Mouse (Mus musculus): ENCODE measurements at regions not wholly inside any gene's neighbourhood (a gene's known extent, or its start where the extent isn't known, plus 50 kb on each side); places are given as distances from the start of the nearest gene placed in this dataset.

DNA sequence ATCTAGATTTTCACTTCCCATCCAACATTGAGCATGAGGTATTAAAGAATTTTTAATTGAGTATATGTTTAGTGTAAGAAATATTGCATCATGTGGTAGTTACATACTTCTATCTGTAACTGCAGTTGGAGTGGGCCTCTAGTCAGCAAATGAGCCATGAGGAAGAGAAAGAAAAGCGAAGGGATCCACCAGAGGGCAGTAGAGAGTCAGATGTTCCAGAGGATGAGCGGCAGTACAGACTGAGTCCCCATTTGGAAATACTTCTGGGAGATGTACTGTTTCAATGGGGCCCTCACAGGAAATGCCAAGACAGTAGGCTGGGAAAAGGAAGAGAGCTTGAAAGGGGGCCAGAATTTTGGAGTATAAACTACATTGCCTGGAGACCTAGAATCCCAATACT, 221.2 kb downstream of the Myh15 start:
- peak in 1 of 2 experiments; percentile 44 for DNase-seq (ENCODE audit: low spot score in 2 of 2)

DNA sequence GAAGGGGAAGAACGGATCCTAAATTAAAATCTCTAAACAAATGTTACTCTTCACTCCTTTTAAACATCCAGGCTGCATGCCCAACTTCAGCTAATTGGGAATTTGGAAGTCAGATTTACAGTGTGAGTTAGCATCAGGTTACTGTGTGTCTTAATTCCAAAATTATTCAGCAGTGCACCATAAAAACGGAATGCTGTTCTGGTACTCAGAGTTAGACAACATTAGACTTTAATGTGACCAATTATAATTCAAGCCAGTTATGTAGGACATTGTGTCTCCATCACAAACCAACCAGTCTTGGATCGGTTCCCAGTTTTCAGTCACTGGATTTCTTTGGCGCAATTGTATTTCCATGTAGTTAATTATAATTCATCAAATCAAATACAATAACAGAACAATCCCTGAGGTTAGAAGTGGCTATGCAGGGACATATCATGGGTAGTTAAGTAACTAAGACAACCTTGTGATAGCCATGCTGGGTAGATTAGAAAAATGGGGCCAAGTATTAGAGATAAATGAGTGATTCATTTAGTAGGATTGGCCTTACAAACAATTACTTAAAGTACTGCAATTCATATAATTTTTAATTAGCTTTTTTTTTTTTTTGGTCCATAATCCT, 230.9 kb downstream of the Myh15 start:
- no peak for DNase-seq (ENCODE audit: low spot score in 2 of 2)

DNA sequence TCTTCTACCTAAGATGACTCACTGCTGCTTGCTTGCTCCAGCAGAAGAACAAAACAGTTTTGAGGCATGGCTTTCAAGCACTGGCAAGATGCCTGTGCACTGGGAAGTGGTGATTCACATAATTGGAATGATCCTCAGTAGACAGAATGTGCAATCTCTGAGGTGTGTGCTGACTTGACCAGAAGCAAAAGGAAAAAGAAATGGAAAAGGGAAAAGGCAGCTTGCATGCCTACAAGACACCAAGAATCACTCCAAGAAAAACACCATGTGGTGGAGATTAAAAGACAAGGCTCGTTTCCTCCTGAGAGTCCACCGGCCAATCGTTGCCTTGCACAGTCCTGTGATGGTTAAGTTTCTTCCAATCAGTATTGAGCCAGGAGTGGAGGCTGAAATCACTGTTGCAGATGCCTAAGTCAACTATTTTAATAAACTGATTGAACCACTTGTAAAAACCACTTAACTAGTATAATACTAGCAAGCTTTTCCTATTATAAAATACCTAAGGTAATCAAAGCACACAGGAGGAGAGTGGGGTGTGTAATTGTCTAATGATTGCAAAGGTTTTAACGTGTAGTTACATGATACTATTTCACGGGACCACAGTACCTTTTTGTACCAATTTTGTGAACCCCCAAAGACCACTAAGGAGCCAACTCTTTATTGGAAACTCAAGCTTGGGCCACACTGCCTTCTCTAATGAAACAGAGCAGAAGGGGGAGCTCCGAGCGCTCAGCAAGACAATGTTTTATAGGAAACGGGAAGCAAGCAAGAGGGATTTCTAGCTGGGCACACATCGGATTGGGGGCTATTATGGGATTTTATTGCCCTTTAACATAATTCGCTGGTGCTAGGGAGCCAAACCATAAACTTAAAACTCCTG, 232.2 kb downstream of the Myh15 start:
- DNase-seq (ENCODE audit: low spot score in 2 of 2), result peak; percentile 33 to 37

DNA sequence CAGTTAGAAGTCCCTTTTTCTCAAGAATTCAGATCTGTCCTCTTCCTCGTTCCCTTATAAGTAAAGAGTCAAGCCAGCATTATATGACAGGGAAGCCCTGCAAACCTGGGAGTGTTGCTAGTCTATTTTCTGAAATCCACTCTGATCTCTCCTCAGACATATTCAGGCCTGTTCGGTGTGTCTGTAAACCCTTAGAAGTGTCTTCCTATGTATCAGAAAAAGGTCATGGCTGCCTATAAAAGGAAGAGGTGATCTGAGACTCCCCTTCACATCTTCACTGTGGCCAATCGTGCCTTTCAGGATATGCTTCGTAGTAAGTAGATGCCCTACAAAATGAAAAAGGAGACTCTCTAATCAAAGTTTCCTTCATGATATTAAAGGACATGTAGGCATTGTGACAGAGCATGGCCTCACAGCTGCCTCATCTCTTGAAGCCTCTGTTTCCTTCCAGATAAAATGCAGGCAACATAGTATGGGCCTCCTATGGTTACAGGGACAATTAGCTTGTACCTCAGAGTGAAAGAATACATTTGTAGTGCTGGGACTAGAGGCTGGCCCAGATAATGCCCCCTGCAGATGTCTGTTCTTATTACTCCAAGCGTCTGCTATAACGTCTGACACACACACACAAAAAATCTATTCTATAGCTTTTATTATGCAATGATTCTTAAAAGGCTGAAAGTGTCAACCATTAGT, 246.5 kb downstream of the Myh15 start:
- no peak for DNase-seq (ENCODE audit: low spot score in 2 of 2)

DNA sequence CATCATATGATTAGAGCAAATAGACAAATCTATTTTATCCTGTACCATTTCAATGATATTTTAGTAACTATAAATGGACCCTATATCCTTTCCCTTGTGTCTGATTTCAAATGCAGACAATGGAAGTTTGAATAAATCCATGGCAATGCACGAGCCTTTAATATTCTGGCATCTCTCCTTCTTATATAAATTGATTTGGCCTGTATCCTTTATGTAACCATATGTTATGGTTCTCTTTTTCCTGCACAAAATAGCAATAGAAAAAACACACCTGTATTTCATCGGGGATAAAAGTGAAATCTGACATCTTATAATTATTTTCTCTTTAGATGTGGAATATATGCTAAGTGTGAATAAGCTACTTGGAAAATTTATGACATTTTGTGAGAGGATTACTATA, 247.1 kb downstream of the Myh15 start:
- DNase-seq (ENCODE audit: low spot score in 2 of 2), result no peak

DNA sequence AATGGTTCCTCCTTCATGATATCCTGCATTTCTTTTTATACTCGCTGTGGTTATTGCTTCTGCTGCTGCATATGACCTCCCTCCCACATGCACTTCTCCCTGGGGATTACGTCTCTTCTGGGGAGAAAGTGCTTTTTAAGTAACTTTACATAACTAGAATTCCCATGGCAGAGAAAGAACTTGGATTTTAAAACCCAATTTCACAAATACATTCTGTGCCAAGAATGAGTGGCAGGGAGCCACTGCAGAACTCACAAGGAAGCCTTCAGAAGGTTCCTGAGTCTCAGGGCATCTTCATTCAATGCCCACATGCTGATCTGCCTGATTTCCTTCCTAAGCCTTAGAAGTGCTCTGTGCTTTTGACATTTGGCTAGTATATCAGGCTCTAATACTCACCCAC, 259.8 kb downstream of the Myh15 start:
- no peak for DNase-seq (ENCODE audit: low spot score in 2 of 2)

DNA sequence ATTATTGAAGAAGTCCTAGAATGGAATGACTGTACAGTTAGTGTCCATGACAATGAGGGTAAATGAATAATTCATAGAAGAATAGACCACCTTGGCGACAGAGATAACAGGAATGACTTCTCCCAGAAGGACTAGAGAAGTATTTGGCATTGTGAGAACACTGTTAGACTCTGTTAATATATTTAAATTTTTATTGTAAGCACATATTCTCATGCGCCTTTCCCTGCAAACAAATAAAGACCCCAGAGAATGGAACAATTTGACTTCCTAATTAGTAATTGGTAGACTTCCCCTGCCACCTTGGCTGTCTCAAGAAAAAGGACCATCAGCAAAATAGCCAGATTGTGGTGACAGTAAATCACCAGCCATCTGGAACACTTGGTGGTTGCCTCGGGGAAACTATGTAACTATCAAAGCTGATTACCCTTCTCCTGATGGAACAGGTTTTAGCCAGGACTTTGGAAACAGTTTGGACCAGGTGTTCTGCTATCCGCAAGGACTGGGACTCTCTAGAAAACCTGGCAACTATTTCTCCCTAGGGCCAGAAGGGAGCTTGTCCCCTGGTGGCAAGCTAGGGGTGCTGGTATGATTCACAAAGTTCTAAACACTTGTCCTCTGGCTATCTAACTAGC, 261.9 kb downstream of the Myh15 start:
- DNase-seq (ENCODE audit: low spot score in 2 of 2), result no peak

DNA sequence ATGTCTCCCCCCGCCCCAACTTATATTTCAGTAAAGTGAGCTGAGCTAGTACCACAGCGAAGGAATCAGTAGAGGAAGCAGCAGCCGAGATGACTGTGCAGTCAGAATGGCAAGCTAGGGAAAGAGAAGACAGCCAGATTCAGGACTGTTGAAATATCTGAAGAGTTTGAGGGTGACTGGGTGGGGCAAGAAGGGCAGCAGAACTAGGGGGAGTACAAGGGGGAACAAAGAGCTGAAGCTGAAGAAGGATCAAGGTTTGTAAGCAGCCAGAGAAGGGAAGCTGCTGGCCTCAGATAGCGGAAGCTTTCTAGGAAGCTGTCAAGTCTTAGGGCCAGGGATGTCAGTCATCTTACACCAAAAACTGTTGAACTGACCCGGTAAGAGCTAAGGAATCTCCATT, 262.5 kb downstream of the Myh15 start:
- DNase-seq (ENCODE audit: low spot score in 2 of 2), result no peak

DNA sequence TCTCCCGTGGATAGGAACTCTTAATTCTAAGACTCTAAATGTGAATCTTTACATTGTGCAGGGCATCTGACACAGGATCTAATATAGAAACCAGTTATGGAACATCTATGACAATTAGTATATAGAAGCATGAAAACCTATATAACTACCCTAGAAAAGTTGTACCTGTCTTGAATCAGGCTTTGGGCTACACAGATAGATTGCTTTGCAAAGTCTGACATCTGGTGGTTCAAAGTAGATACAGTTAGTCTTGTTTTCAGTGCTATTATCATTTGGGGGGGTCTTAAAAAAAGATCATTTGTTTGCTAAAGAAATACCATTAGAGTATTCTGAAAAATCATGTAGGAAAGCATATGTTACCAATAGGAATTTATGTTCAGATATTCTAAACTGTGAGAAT, 264.7 kb downstream of the Myh15 start:
- DNase-seq (ENCODE audit: low spot score in 2 of 2), result no peak

DNA sequence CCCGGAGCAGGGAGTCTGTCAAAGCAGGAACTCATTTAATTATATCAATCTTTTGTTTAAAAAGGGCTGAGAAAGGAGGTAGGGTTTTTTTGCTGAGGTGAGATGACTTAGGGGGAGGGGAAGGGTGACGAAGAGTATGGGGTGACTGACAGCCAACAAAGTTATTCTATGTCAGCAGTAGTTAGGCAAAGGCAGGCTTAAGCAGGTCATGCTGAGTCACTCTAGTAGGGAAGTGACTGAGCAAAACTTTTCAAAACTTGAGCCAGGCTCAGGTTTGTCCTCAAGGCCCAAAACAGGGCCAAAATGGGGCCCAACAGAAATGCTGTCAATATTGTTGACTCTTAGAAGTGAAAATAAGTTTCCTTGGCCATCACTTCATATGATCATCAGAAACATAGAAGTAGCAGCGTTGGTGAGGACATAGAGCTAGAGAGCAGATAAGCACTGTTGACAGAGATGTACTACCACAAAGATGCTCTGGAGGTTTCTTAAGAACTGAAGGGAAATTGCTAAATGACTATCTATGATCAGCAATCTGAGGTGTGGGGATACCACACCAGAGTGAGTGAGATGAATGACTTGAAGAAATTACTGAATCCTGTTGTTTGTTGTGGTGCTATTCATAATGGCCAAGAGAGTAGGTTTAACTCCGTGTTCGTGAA, 273.6 kb downstream of the Myh15 start:
- DNase-seq (ENCODE audit: low spot score in 2 of 2), result no peak

DNA sequence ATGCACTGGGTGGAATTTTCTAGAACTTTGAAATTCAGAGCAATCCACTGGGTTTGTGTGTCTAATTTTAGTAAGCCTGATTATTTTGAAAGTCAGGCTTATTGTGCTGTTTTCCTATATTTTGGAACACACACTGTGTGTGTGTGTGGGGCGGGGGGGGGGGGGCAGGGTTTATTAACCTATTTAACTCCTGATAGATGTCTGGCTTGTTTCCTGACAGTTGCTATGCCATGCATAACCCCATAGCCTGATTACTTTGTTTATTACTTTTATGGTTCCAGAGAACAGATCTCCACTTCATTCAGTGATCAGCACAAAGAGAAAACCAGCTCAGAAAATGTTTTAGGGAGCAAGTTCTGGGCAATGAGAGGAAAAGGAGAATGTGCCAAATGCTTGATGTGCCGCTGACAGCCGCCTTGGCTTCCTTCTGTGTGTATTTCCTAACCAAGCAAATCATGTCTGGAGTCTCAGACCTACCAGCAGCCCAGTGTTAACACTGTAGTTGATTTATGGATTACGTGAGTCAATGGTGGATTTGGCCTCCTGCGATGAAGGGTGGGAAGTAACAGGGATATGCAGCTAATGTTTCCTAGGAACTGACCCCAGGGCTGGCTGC, 274.9 kb downstream of the Myh15 start:
- peak in 1 of 2 experiments; percentile 13 for DNase-seq (ENCODE audit: low spot score in 2 of 2)

DNA sequence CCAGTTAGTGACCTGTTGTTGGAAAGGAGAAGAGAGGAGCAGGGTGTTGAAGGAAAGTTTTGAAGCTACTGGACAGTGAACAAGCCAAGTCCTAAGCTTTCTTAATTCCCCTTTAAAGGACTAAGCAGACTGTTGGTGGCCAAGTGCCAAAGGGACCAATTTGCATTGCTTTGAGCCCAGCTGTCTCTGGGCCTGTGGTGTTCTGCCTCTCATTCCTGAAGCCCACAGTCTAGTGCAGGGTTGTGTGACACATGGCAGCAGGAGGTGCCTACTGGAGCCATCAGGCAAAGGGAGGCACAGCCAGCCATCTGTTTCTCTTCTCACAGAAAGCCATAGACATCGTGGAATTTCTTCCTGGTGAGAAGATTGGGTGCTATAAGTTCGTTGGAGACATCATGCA, 278.6 kb downstream of the Myh15 start:
- peak; percentile 9 to 12 for DNase-seq (ENCODE audit: low spot score in 2 of 2)

DNA sequence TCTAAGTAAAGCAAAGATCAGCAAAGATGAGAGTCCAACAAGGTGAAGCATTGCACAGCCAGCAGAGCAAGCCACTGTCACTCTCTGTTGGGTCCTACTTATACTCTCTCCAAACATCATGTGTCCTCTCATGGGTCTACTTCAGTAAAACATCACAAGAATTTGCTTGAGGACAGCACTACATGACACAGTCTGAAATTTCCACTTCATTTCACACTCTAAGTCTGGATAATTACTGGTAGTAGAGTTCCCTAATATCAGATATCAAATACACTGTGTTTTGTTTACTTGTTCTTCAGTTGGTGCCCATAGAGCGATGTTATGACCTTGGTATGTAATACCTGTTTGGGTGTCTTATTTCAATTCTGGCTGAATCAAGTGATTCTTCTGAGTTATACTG, 280.7 kb downstream of the Myh15 start:
- DNase-seq (ENCODE audit: low spot score in 2 of 2), result no peak

DNA sequence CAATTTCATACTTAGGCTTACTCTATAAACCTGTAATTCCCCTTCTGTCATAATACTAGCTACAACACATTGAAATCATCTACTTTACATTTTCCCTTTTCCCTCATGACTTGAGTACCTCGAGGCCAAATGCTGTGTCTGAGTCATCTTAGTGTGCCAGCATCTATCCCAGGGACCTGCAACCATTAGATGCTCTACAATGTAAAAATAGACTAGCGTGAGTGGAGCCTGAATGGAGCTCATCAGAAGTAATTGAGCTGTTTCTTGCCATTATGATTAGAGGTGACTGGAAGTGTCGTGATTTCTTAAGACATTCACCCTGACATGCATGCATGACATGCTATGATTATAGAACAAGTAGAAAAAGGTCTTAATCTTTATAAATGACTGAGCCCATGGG, 301.1 kb downstream of the Myh15 start:
- DNase-seq (ENCODE audit: low spot score in 2 of 2), result no peak

DNA sequence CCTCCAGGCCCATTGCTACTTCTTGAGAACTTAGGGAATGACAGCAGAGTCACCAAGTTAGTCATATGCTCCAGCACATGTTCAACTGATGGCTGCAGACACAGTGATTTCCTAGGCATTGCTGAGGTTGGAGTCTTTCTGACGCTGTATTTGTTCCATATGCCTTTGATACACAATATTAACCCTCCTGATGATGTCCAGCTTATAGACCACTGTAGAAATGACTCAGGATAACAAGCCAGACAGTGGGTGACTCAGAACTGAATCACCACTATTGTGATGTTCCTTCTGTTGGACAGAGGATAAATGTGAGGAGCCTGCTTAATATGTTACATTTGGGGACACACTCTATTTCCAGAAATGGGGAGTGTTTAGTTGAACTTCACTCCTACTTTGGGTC, 304.4 kb downstream of the Myh15 start:
- DNase-seq (ENCODE audit: low spot score in 2 of 2), result no peak

DNA sequence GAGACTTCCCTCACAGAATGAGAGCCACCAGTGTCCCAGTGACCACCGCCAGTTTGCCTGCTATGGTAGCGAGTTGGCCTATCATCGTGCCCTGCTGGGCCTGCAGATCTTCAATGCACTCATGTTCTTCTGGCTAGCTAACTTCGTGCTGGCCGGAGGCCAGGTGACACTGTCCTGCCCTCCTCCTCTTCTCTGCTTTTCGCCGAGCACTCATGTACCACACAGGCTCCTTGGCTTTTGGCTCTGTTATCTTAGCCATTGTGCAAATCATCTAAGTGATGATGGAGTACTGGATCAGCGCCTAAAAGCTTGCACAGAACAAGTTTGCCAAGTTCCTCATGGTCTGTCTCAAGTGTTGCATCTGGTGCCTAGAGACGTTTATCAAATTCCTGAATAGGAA, 312.2 kb downstream of the Myh15 start:
- DNase-seq (ENCODE audit: low spot score in 2 of 2), result no peak

DNA sequence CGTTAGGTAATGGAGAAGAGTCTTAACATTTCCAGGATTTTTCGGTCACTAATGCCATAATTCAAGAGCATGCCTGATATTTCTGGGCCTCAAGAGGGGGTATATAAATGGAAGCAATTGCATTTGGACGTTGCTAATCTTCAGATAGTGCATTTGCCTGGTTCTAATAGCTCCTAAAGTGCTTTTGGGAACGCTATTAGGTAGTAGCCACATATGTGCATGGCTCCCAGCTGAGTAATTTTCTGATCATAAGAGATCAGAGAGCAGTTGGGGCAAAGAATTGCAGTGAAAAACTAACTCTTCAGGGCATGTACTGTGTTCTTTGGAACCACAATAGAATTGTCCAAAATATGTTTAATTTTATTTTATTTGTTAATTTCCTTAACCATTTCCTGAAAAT, 317.8 kb downstream of the Myh15 start:
- DNase-seq (ENCODE audit: low spot score in 2 of 2), result no peak

DNA sequence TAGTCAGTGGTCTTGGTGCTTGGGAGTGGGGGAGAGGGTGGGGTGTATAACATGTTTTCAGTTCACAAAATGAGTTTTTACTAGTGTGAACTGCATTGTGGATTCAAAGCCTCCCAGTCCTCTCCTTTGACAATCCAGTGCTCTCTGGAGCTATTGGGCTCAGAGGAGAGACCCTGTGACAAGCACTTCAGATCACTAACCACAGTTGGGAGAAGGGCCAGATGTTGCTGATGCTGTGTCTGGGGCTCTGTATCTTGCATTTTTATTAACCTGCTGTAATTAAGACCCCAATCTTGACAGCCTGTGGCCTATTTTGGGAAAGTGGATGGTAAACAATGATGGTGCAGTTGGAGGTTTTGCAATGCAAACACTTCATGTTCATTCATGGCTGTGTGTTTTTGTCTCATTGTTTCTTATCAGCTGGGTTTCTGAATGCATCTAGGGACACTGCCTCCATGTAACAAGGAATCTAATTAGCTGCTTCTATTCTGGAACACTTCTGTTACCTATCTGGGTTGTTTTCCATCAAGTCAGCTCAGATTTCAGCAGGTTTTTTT, 320.0 kb upstream of the Ift57 start:
- no peak for DNase-seq (ENCODE audit: low spot score in 2 of 2)

DNA sequence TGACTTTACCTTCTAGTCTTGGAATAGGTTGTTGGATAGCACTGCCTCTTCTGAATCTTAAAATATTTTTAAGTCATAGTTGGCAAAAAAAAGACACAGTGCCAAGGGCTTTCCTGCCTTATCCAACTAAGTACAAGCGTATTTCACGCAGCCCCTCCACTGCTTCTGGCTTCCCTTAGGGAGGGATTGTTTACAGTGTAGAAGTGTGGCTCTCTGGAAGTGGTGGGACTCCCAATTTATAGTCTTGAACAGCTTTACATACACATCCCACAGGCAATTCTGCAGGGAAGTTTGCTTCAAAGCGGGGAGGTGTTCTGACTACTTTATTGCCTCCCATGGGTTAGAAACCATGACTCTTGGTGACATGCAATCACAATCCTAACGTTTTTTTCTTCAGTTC, 310.9 kb upstream of the Ift57 start:
- no peak for DNase-seq (ENCODE audit: low spot score in 2 of 2)

DNA sequence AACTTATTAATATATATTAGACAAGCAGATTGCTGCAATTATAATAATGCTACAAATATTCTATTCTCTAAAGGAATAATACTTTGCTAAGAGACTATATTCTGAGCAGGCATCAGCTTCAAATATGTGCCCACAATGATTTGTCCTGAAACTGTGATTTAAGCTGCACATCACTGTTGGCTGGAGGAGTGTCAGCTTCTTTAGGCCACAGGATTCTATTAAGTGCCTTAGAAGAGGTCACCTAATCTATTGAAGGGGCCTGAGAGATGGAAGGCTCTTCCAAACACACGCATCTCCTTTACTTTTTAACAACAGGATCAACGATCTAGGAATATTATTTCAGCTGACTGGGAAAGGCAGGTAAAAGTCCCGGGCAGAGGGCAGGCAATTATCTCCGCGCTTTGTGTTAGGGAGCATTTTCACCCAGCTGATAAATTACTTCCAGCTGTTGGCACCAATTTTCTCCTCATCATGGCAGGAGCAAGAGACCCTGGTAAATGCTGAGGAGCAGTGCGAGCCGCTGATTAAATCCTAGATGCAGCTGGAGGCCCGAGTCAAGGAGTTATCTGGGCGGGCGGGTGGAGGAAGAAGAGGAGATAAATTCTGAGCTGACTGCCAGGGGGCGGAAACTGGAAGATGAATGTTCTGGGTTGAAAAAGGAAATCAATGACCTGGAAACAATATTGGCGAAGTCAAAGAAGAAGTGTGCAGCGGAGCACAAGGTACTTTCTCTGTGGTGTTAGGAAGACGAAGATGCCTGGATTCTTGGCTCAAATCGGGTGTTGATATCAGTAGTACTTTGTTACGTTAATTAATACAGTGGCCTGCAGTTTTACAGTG, 290.9 kb upstream of the Ift57 start:
- no peak for DNase-seq (ENCODE audit: low spot score in 2 of 2)

All from frontal cortex, postnatal 14 days (tissue).